Mouse (Mus musculus) hindlimb bud, embryonic 11.5 days (tissue): ENCODE data around the gene Gm49394.

ENCODE experiments used
- DNase-seq: peaks from one replicate; pipeline ENCODE4 v3.0.0-alpha.2; 2012; ENCODE audit warnings: low read depth, low spot score; ENCODE audit errors: extremely low spot score

The Gm49394 gene

GRCm38 (mm10) chr7:142659181-142659681, 10.5 kb downstream of the Gm49394 start:
- no peak for DNase-seq

GRCm38 (mm10) chr7:142658681-142659180, 11.0 kb downstream of the Gm49394 start:
- DNase-seq: no peak

- no peak for DNase-seq
Measured at GRCm38 (mm10) chr7:142657821-142658614, 11.7 kb downstream of the Gm49394 start.

- no peak for DNase-seq
Measured at GRCm38 (mm10) chr7:142657341-142657791, 12.4 kb downstream of the Gm49394 start.

- DNase-seq: no peak
Measured at GRCm38 (mm10) chr7:142656055-142656454, 13.7 kb downstream of the Gm49394 start.

GRCm38 (mm10) chr7:142655633-142656032, 14.1 kb downstream of the Gm49394 start:
- no peak for DNase-seq

- no peak for DNase-seq
Measured at GRCm38 (mm10) chr7:142653726-142654125, 16.0 kb downstream of the Gm49394 start.

GRCm38 (mm10) chr7:142646676-142647075, 23.1 kb downstream of the Gm49394 start:
- no peak for DNase-seq

- DNase-seq: no peak
Measured at GRCm38 (mm10) chr7:142645045-142645444, 24.7 kb downstream of the Gm49394 start.

- DNase-seq: no peak
Measured at GRCm38 (mm10) chr7:142636178-142636577, 33.6 kb downstream of the Gm49394 start.

GRCm38 (mm10) chr7:142630691-142631090, 39.1 kb downstream of the Gm49394 start:
- DNase-seq: no peak

- DNase-seq: no peak
Measured at GRCm38 (mm10) chr7:142629806-142630205, 39.9 kb downstream of the Gm49394 start.

- no peak for DNase-seq
Measured at GRCm38 (mm10) chr7:142622180-142622579, 47.6 kb downstream of the Gm49394 start.

- no peak for DNase-seq
Measured at GRCm38 (mm10) chr7:142613077-142613476, 56.7 kb downstream of the Gm49394 start.

- peak; percentile 61 for DNase-seq
Measured at GRCm38 (mm10) chr7:142610627-142611406, 58.9 kb downstream of the Gm49394 start.

- DNase-seq: no peak
Measured at GRCm38 (mm10) chr7:142600921-142601320, 68.8 kb downstream of the Gm49394 start.
